Mouse (Mus musculus) CH12.LX (cell line): ENCODE data around the gene 5330417H12Rik. TPM values are rescaled to one million over a fixed set of nuclear protein-coding genes. Genes with fewer than 3 reads are reported as not detected.

Experiments
- DNase-seq: peaks from one replicate; pipeline ENCODE4 v3.0.0-alpha.2; 2013; ENCODE audit errors: extremely low read depth
- H3K27ac ChIP-seq: 2 replicates; pipeline ENCODE4 v1.5.1; 2012; ENCODE audit warnings: low read depth, mild to moderate bottlenecking, control low read depth, moderate library complexity; ENCODE audit not compliant: insufficient read depth
- H3K27me3 ChIP-seq: replicated peaks from 2 replicates; pipeline ENCODE3; 2012; ENCODE audit warnings: inconsistent platforms
- H3K36me3 ChIP-seq, 2 experiments: replicated peaks in 1 of 2; 2 replicates each; pipeline versions ENCODE3 to v1.6.1; 2012; ENCODE audit warnings: inconsistent platforms in 1 of 2, low read length in 1 of 2, mild to moderate bottlenecking in 1 of 2, mixed read lengths in 1 of 2, moderate library complexity in 1 of 2; ENCODE audit not compliant: control insufficient read depth in 1 of 2, insufficient read depth in 1 of 2
- H3K4me1 ChIP-seq, 2 experiments: 2 replicates each; pipeline ENCODE4 v1.6.1; 2012; ENCODE audit warnings: inconsistent platforms in 1 of 2, moderate library complexity in 1 of 2; ENCODE audit not compliant: insufficient read depth in 2 of 2, control insufficient read depth in 1 of 2
- H3K4me2 ChIP-seq: 2 replicates; pipeline ENCODE4 v1.6.1; 2012; ENCODE audit warnings: low read depth, mild to moderate bottlenecking, control low read depth; ENCODE audit not compliant: poor library complexity, insufficient read depth, severe bottlenecking
- H3K4me3 ChIP-seq, 3 experiments: fragments of 150-350 bp in 1 of 3; sonication (generic) in 1 of 3; replicated peaks in 1 of 3; 2 replicates each; pipeline versions ENCODE3 to v1.5.1; 2011 to 2012; ENCODE audit warnings: low read depth in 2 of 3, low read length in 2 of 3, mild to moderate bottlenecking in 2 of 3, moderate library complexity in 2 of 3, control low read depth in 1 of 3, improper control_type of control experiment in 1 of 3, inconsistent platforms in 1 of 3, mixed read lengths in 1 of 3; ENCODE audit not compliant: poor library complexity in 1 of 3
- H3K79me2 ChIP-seq: replicated peaks from 2 replicates; pipeline ENCODE4 v1.6.1; 2012; ENCODE audit warnings: mild to moderate bottlenecking, moderate library complexity; ENCODE audit not compliant: control insufficient read depth, poor library complexity, insufficient read depth, severe bottlenecking; ENCODE audit errors: extremely low read depth
- H3K9ac ChIP-seq: 2 replicates; pipeline ENCODE4 v1.6.1; 2012; ENCODE audit warnings: low read depth, mild to moderate bottlenecking, control low read depth, moderate library complexity; ENCODE audit not compliant: insufficient read depth
- H3K9me3 ChIP-seq: replicated peaks from 2 replicates; pipeline ENCODE3; 2012; ENCODE audit warnings: low read length, inconsistent platforms, mixed read lengths
- CHD2 ChIP-seq: IDR thresholded peaks from 2 replicates; pipeline ENCODE4 v1.6.1; 2011; ENCODE audit warnings: low read length, improper control_type of control experiment
- ETS1 ChIP-seq: conservative IDR thresholded peaks from 2 replicates; pipeline ENCODE4 v1.6.1; 2012; ENCODE audit warnings: low read depth, mild to moderate bottlenecking, inconsistent platforms, low read length, improper control_type of control experiment, moderate library complexity
- GABPA ChIP-seq: IDR thresholded peaks from 2 replicates; pipeline ENCODE4 v1.6.1; 2012; ENCODE audit warnings: low read depth, low read length, improper control_type of control experiment, inconsistent platforms; ENCODE audit not compliant: insufficient replicate concordance
- HCFC1 ChIP-seq: IDR thresholded peaks from 2 replicates; pipeline ENCODE4 v1.6.1; 2012; ENCODE audit warnings: low read depth, mild to moderate bottlenecking, inconsistent platforms, low read length, improper control_type of control experiment
- JUND ChIP-seq: conservative IDR thresholded peaks from 2 replicates; pipeline ENCODE4 v1.6.1; 2011; ENCODE audit warnings: low read depth, low read length, improper control_type of control experiment
- KAT2A ChIP-seq: IDR thresholded peaks from 2 replicates; pipeline ENCODE4 v1.6.1; 2012; ENCODE audit warnings: low read length, improper control_type of control experiment, inconsistent platforms; ENCODE audit not compliant: insufficient replicate concordance
- MAFK ChIP-seq: IDR thresholded peaks from 2 replicates; pipeline ENCODE4 v1.6.1; 2011; ENCODE audit warnings: low read length, improper control_type of control experiment; ENCODE audit not compliant: insufficient replicate concordance
- MAX ChIP-seq: IDR thresholded peaks from 2 replicates; pipeline ENCODE4 v1.6.1; 2011; ENCODE audit warnings: low read length, improper control_type of control experiment
- NELFE ChIP-seq: IDR thresholded peaks from 2 replicates; pipeline ENCODE4 v1.6.1; 2011; ENCODE audit warnings: low read depth, low read length, improper control_type of control experiment
- POLR2AphosphoS2 ChIP-seq: IDR thresholded peaks from 2 replicates; pipeline ENCODE4 v1.6.1; 2011; ENCODE audit warnings: low read depth, low read length, improper control_type of control experiment
- RCOR1 ChIP-seq: conservative IDR thresholded peaks from 2 replicates; pipeline ENCODE4 v1.6.1; 2012; ENCODE audit warnings: low read depth, mild to moderate bottlenecking, inconsistent platforms, low read length, improper control_type of control experiment
- USF1 ChIP-seq: IDR thresholded peaks from 2 replicates; pipeline ENCODE4 v1.6.1; 2014; ENCODE audit warnings: low read depth, mild to moderate bottlenecking, inconsistent platforms, low read length, improper control_type of control experiment
- USF2 ChIP-seq: conservative IDR thresholded peaks from 2 replicates; pipeline ENCODE4 v1.6.1; 2011; ENCODE audit warnings: low read depth, low read length, improper control_type of control experiment
- ZKSCAN1 ChIP-seq: IDR thresholded peaks from 2 replicates; pipeline ENCODE4 v1.6.1; 2012; ENCODE audit warnings: low read depth, inconsistent platforms, low read length, improper control_type of control experiment, borderline replicate concordance
- dilution Hi-C: fragments of 300-500 bp; cut with MboI; formaldehyde crosslinking; loops from 2 replicates; pipeline ENCODE4 v1.14.3; 2020; ENCODE audit warnings: low sequenced_read_pairs; ENCODE audit not compliant: extremely low pct_unique_long_range_greater_than_20kb, extremely low pct_ligation_motif_present
- in situ Hi-C: fragments of 300-500 bp; cut with MboI; formaldehyde crosslinking; loops from 3 replicates; pipeline ENCODE4 v1.14.3; 2019; ENCODE audit warnings: low sequenced_read_pairs, low pct_ligation_motif_present, low pct_unique_long_range_greater_than_20kb, mixed read lengths
- polyA plus RNA-seq: library from polyadenylated mRNA; unstranded; fragments of >175 nt; gene quantifications from 2 replicates; pipeline ENCODE4 v1.2.1, GENCODE M21; 2012; ENCODE audit warnings: low read depth; ENCODE audit not compliant: insufficient read length
- total RNA-seq, 2 experiments: library from RNA; depleted of rRNA; stranded (reverse); fragments of 300-350 nt in 1 of 2; fragments of >200 nt in 1 of 2; gene quantifications; 2 replicates each; pipeline ENCODE4 v1.2.3; 2012 to 2014

Gene 5330417H12Rik
- total and polyA plus RNA-seq, 3 experiments = not detected

DNA sequence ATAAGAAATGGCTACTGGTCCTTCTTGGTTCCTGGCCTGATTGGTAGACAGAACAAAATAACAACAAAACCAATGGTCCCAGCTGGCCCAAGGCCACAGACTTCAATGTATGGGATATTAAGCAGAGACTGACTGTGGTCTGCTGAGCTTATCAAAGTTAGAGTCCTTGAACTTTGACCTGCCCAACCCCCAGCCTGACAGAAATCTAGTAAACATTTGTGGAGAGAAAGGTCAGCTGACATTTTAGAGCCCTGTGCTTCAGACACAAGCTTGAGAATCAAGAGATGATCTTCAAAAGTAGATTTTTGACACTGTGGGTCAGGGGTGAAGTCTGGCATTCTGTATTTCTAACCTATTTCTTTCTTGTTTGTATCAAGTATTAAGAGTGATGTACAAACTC lies 28.2 kb downstream of the 5330417H12Rik start:
- Histone ChIP-seq H3K27me3 (no peaks in the 10 kb centered on the region), H3K9me3 (no peaks in the 10 kb centered on the region), H3K9ac (peak overlapping the region; percentile 88), H3K4me3 (peak overlapping the region; percentile 64 to 96 (median 93)), H3K27ac (peak overlapping the region; percentile 49; the same call in 1 of the 2 replicates), H3K79me2 (peaks cover 59% of the 10 kb centered on the region), H3K4me1 (peaks cover 14 to 51% of the 10 kb centered on the region in 2 experiments), H3K36me3 (peaks cover 5 to 15% of the 10 kb centered on the region in 2 experiments), H3K4me2 (peak overlapping the region; percentile 99)
- dilution Hi-C loops (no loop called here), in situ Hi-C loops (no loop called here)
- no peak for DNase-seq
- TF ChIP-seq CHD2 (peak; percentile 67), USF1 (no peak)

DNA sequence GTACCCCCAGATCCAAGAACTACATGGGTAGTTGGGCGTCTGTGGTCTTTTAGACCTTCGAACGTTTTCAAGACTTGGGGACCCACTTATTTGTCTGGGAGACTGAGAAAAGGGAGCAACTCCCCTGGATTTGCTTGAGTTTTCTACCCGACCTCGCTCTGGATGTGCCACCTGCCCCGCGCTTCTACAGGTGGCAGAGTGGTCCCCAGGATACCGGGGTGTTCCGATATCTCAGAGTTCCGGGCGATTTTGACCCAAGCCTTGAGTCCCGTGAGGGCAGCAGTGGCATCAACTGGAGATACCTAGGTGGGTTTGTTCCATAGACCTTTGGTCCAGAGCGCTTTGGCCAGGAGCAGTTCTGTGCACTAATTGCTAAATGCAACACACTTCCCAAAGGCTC lies 29.5 kb downstream of the 5330417H12Rik start:
- H3K36me3 ChIP-seq = peaks cover 0 to 4% of the 10 kb centered on the region in 2 experiments
- no peak for DNase-seq
- in situ Hi-C loops (no loop called here), dilution Hi-C loops (no loop called here)
- H3K9ac ChIP-seq = peak overlapping the region; percentile 88
- peak overlapping the region; percentile 87 for H3K27ac ChIP-seq
- peak overlapping the region; percentile 63 for H3K4me2 ChIP-seq
- H3K4me3 ChIP-seq = peak overlapping the region; percentile 85 to 96 (median 93)
- peaks cover 48% of the 10 kb centered on the region for H3K79me2 ChIP-seq
- H3K9me3 ChIP-seq = no peaks in the 10 kb centered on the region
- TF ChIP-seq POLR2AphosphoS2 = no peak
- no peak for TF ChIP-seq NELFE
- no peak for TF ChIP-seq KAT2A
- TF ChIP-seq ETS1 = no peak
- TF ChIP-seq GABPA = no peak
- no peak for TF ChIP-seq RCOR1
- no peak for TF ChIP-seq ZKSCAN1
- no peak for TF ChIP-seq USF1
- TF ChIP-seq MAX = no peak
- TF ChIP-seq USF2 = no peak
- TF ChIP-seq MAFK = no peak
- no peak for TF ChIP-seq HCFC1
- no peak for TF ChIP-seq JUND
- H3K27me3 ChIP-seq = no peaks in the 10 kb centered on the region
- H3K4me1 ChIP-seq = peaks cover 14 to 43% of the 10 kb centered on the region in 2 experiments
